Mouse (Mus musculus): ENCODE data around the gene Dnajb13.
A peak's percentile ranks its signal among the peaks of the same experiment; 100 is the strongest.

DNA sequence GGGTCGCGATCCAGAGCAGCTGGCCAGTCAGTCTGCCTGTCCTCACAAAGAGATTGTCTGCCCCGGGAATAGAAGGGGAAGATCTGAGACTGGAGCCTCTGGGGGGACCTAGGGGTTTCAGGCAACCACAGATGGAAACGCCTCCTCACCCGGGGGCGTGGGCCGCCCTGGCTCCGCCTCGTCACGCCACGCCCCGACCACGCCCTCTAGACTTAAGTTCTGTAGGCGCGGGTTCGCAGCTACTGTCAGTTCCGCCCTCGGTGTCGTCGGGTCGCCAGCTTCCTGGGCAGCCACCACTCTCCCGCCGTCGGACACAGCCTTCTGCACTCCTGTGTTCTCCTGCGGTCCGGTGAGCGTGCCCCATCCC, 21.7 kb downstream of the Dnajb13 start, which contains the start of gene Ucp2:
- TF ChIP-seq CTCF (IDR thresholded peaks at IDR 0.05; ENCODE audit: borderline replicate concordance, control insufficient read depth, extremely low read depth, insufficient read depth, low read length, poor library complexity) (0 out of 2 replicates have a peak, but pooled peaks have one; percentile 19), POLR2A (IDR thresholded peaks at IDR 0.05; ENCODE audit: control insufficient read depth, extremely low read depth, insufficient read depth, low read length, poor library complexity) (peak; percentile 98)

All from thymus, adult 2 months (tissue).